Mouse (Mus musculus): ENCODE measurements around the gene Pnpo.
A peak's percentile ranks its signal among the peaks of the same experiment; 100 is the strongest.

Gene Pnpo

GRCm38 (mm10) chr11:96943746-96944304 lies at the start of gene Pnpo:
Gene Pnpo, minus strand, starts transcription at chr11:96943986.
- DNase-seq, result peak; percentile 90 to 92

GRCm38 (mm10) chr11:96992722-96993311 lies 49.0 kb upstream of the Pnpo start:
- no peak for DNase-seq

GRCm38 (mm10) chr11:96991501-96991900 lies 47.7 kb upstream of the Pnpo start:
- no peak for DNase-seq

GRCm38 (mm10) chr11:96987873-96988655 lies 44.3 kb upstream of the Pnpo start:
- DNase-seq, result no peak

GRCm38 (mm10) chr11:96986463-96986862 lies 42.7 kb upstream of the Pnpo start:
- no peak for DNase-seq

GRCm38 (mm10) chr11:96984903-96985302 lies 41.1 kb upstream of the Pnpo start:
- no peak for DNase-seq

- no peak for DNase-seq
Observed at GRCm38 (mm10) chr11:96982859-96983258, 39.1 kb upstream of the Pnpo start, which contains the start of gene Sp2. Gene Sp2, minus strand, starts transcription at chr11:96982959.

GRCm38 (mm10) chr11:96982355-96982754 lies 38.6 kb upstream of the Pnpo start:
- DNase-seq, result peak; percentile 84 to 88

- no peak for DNase-seq
Observed at GRCm38 (mm10) chr11:96981461-96981860, 37.7 kb upstream of the Pnpo start.

GRCm38 (mm10) chr11:96980021-96980420 lies 36.2 kb upstream of the Pnpo start:
- no peak for DNase-seq

GRCm38 (mm10) chr11:96979329-96979728 lies 35.5 kb upstream of the Pnpo start:
- DNase-seq, result no peak

- DNase-seq, result peak in 1 of 2 experiments; percentile 22
Observed at GRCm38 (mm10) chr11:96978401-96979246, 34.8 kb upstream of the Pnpo start.

- DNase-seq, result peak; percentile 98 to 99
Observed at GRCm38 (mm10) chr11:96977606-96978400, 34.0 kb upstream of the Pnpo start.

GRCm38 (mm10) chr11:96976911-96977591 lies 33.3 kb upstream of the Pnpo start:
- DNase-seq, result peak; percentile 77 to 85

GRCm38 (mm10) chr11:96976379-96976687 lies 32.5 kb upstream of the Pnpo start:
- no peak for DNase-seq

- no peak for DNase-seq
Observed at GRCm38 (mm10) chr11:96975511-96976378, 32.0 kb upstream of the Pnpo start.

- DNase-seq, result no peak
Observed at GRCm38 (mm10) chr11:96974813-96975212, 31.0 kb upstream of the Pnpo start.

GRCm38 (mm10) chr11:96973426-96973964 lies 29.7 kb upstream of the Pnpo start:
- peak; percentile 55 to 69 for DNase-seq

- no peak for DNase-seq
Observed at GRCm38 (mm10) chr11:96972906-96973305, 29.1 kb upstream of the Pnpo start.

- DNase-seq, result no peak
Observed at GRCm38 (mm10) chr11:96970341-96970740, 26.6 kb upstream of the Pnpo start.

All from cerebellum, postnatal 36 days (tissue).